Mouse (Mus musculus) cerebellum, adult 2 months (tissue): ENCODE results near the gene Rabif.

Experiments used
- CTCF ChIP-seq: fragments of 200-500 bp; IDR thresholded peaks from 2 replicates; pipeline ENCODE4 v1.5.1; 2011; ENCODE audit warnings: low read depth, mild to moderate bottlenecking, control low read depth, low read length, moderate library complexity, borderline replicate concordance; ENCODE audit not compliant: insufficient read depth
- POLR2A ChIP-seq: fragments of 200-500 bp; IDR thresholded peaks from 2 replicates; pipeline ENCODE4 v1.6.1; 2011; ENCODE audit warnings: low read length, control low read depth, borderline replicate concordance; ENCODE audit not compliant: insufficient read depth

GRCm38 (mm10) chr1:134493956-134494355, 492 bp upstream of the Rabif start:
- TF ChIP-seq CTCF (no peak), POLR2A (no peak)
